Mouse (Mus musculus) liver, adult 2 months (tissue): Measurements from ENCODE around the gene Sowahb.

Experiments used
- CTCF ChIP-seq: fragments of 200-500 bp; IDR thresholded peaks from 2 replicates; pipeline ENCODE4 v1.5.1; 2011; ENCODE audit warnings: low read depth, low read length, control low read depth
- POLR2A ChIP-seq: fragments of 200-500 bp; IDR thresholded peaks from 2 replicates; pipeline ENCODE4 v1.6.1; 2011; ENCODE audit warnings: low read length, control low read depth; ENCODE audit not compliant: insufficient read depth; ENCODE audit errors: extremely low read depth

DNA sequence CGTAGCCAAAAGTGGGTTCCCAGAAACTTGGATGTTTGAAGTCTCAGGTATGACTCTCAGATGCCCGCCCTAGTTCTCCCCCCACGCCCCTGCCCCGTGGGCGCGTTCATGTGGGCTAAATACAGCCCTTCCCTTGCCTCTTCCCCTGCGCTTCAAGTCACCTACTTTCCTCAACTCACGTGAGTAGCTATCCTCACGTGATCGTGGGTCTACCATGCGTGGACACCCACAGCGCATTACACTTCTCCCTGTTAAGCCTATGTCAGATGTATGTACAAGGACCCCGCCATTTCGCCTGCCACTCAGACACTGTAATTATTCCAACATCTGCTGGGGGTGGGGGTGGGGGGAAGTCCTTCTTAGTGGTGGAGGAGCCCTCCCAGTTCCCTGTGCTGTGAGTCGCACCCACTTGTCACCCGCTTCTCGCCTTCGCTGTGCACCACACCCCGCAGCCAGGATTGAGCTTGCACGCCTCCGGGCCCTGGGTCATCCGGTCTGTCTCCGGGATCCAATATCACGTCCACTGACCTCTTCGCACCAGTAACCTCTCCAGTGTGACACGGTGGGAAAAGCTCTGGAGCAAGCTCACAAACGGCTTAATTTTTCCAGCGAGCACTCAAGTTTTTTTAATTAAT lies 47.4 kb upstream of the Sowahb start:
- TF ChIP-seq POLR2A (no peak), CTCF (no peak)
